Mouse (Mus musculus) heart, postnatal 0 days (tissue): ENCODE data around the gene Ybey. TPM values are rescaled to one million over a fixed set of nuclear protein-coding genes. Genes with fewer than 3 reads are reported as not detected.

Source experiments
- ATAC-seq: fragments of 200-750 bp; cut with Nextera tagmentation; 2 replicates; pipeline ENCODE4 v1.8.0; 2017; ENCODE audit warnings: low read depth, moderate number of reproducible peaks, moderate library complexity; ENCODE audit not compliant: insufficient read depth
- DNase-seq: peaks from one replicate; pipeline ENCODE4 v3.0.0-alpha.2; 2016; ENCODE audit warnings: low spot score
- H3K27ac ChIP-seq: fragments of 300-500 bp; sonication (generic); 2 replicates; pipeline ENCODE4 v1.5.1; 2014; ENCODE audit warnings: low read depth, mild to moderate bottlenecking
- H3K27me3 ChIP-seq: fragments of 300-500 bp; sonication (generic); 2 replicates; pipeline ENCODE4 v1.6.1; 2014; ENCODE audit warnings: low read length, mixed read lengths; ENCODE audit not compliant: control insufficient read depth, insufficient read depth
- H3K36me3 ChIP-seq: fragments of 300-500 bp; sonication (generic); replicated peaks from 2 replicates; pipeline ENCODE4 v1.6.1; 2014; ENCODE audit warnings: low read length, mixed read lengths; ENCODE audit not compliant: control insufficient read depth, insufficient read depth
- H3K4me1 ChIP-seq: fragments of 300-500 bp; sonication (generic); 2 replicates; pipeline ENCODE4 v1.6.1; 2014; ENCODE audit warnings: antibody characterized with exemption; ENCODE audit not compliant: control insufficient read depth, insufficient read depth
- H3K4me2 ChIP-seq: fragments of 300-500 bp; sonication (generic); 2 replicates; pipeline ENCODE4 v1.6.1; 2014; ENCODE audit warnings: low read depth, mild to moderate bottlenecking, low read length, moderate library complexity
- H3K4me3 ChIP-seq: fragments of 300-500 bp; sonication (generic); 2 replicates; pipeline ENCODE4 v1.5.1; 2014; ENCODE audit warnings: low read depth, low read length
- H3K9ac ChIP-seq: fragments of 300-500 bp; sonication (generic); replicated peaks from 2 replicates; pipeline ENCODE4 v1.6.1; 2014; ENCODE audit warnings: low read depth, low read length, mixed read lengths
- H3K9me3 ChIP-seq: fragments of 300-500 bp; sonication (generic); replicated peaks from 2 replicates; pipeline ENCODE4 v1.6.1; 2016; ENCODE audit warnings: low read length; ENCODE audit not compliant: control insufficient read depth
- CTCF ChIP-seq: IDR thresholded peaks from 2 replicates; pipeline ENCODE4 v1.5.1; 2016; ENCODE audit warnings: antibody characterized with exemption, control low read depth, low read depth
- EP300 ChIP-seq: IDR thresholded peaks from 2 replicates; pipeline ENCODE4 v1.6.1; 2016; ENCODE audit warnings: antibody characterized with exemption, low read depth
- WGBS: fragments of 180-500 bp; shearing (Covaris S2); extraction: QIAGEN DNeasy Blood & Tissue Kit; methylation state at CpG from one replicate; pipeline ENCODE4 v1.1.7; 2014; 5-methylcytosine and 5-hydroxymethylcytosine counted together
- polyA plus RNA-seq: library from polyadenylated mRNA; unstranded; fragments of >200 nt; fragmentation: Nextera tagmentation; extraction: Ambion mirVana; gene quantifications from 2 replicates; pipeline ENCODE4 v1.2.1, GENCODE M21; 2015
- total RNA-seq: library from RNA; depleted of rRNA; stranded (reverse); fragments of >200 nt; gene quantifications from 2 replicates; pipeline ENCODE4 v1.2.3, GENCODE M21; 2014; ENCODE audit warnings: low replicate concordance

The Ybey gene
- total and polyA plus RNA-seq, 2 experiments from 2014 or later = 4.5 to 6.3 TPM

- peak; percentile 21 for DNase-seq
Observed at GRCm38 (mm10) chr10:76455289-76455688, 13.6 kb downstream of the Ybey start.

GRCm38 (mm10) chr10:76448851-76449250 lies 20.1 kb downstream of the Ybey start, which contains the start of gene 2610028H24Rik:
Gene 2610028H24Rik (plus strand): TSS chr10:76449081.
- no peak for TF ChIP-seq EP300
- no peak for TF ChIP-seq CTCF
- Histone ChIP-seq H3K4me2 (no peak within 1 kb of the TSS), H3K4me3 (no peak within 1 kb of the TSS), H3K27ac (peak within 1 kb of the TSS; percentile 73), H3K9me3 (no peaks in the 10 kb centered on the region), H3K9ac (peak within 1 kb of the TSS; percentile 23; the same call in 1 of the 2 replicates), H3K27me3 (no peaks in the 10 kb centered on the region), H3K36me3 (no peaks in the 10 kb centered on the region), H3K4me1 (peaks cover 20% of the 10 kb centered on the region)
- WGBS = 72% methylated on average over 5 of the region's 5 CpGs
- DNase-seq (no peak), ATAC-seq (no peak)

More at GRCm38 (mm10) chr10:76455289-76455688, 13.6 kb downstream of the Ybey start:
- no peak for TF ChIP-seq EP300
- TF ChIP-seq CTCF = peak; percentile 83
- Histone ChIP-seq H3K4me1 (no peaks in the 10 kb centered on the region), H3K4me3 (no peak overlapping the region), H3K27ac (no peak overlapping the region), H3K9ac (no peak overlapping the region), H3K36me3 (no peaks in the 10 kb centered on the region), H3K9me3 (peaks cover 3% of the 10 kb centered on the region), H3K27me3 (no peaks in the 10 kb centered on the region), H3K4me2 (no peak overlapping the region)
- no peak for ATAC-seq
- 29% methylated on average over 5 of the region's 5 CpGs for WGBS

GRCm38 (mm10) chr10:76447406-76448229 lies 21.3 kb downstream of the Ybey start:
- Histone ChIP-seq H3K36me3 (no peaks in the 10 kb centered on the region), H3K4me2 (no peak overlapping the region), H3K4me1 (peaks cover 30% of the 10 kb centered on the region), H3K4me3 (no peak overlapping the region), H3K9me3 (no peaks in the 10 kb centered on the region), H3K27ac (peak overlapping the region; percentile 73), H3K27me3 (no peaks in the 10 kb centered on the region), H3K9ac (peak overlapping the region; percentile 23; the same call in 1 of the 2 replicates)
- peak; percentile 72 for ATAC-seq
- no peak for TF ChIP-seq CTCF
- TF ChIP-seq EP300 = no peak
- peak; percentile 80 for DNase-seq
- 40% methylated on average over 15 of the region's 15 CpGs for WGBS

GRCm38 (mm10) chr10:76445996-76446681 lies 22.8 kb downstream of the Ybey start:
- peak overlapping the region; percentile 73; the same call in 1 of the 2 replicates for H3K27ac ChIP-seq
- H3K4me2 ChIP-seq = no peak overlapping the region
- WGBS = 66% methylated on average over 4 of the region's 4 CpGs
- H3K36me3 ChIP-seq = no peaks in the 10 kb centered on the region
- no peaks in the 10 kb centered on the region for H3K27me3 ChIP-seq
- DNase-seq (peak; percentile 36), ATAC-seq (no peak)
- H3K9ac ChIP-seq = no peak overlapping the region
- no peaks in the 10 kb centered on the region for H3K9me3 ChIP-seq
- no peak overlapping the region for H3K4me3 ChIP-seq
- TF ChIP-seq CTCF = no peak
- TF ChIP-seq EP300 = no peak
- H3K4me1 ChIP-seq = peaks cover 38% of the 10 kb centered on the region

- under 1% methylated on average over 78 of the region's 78 CpGs for WGBS
- Histone ChIP-seq H3K4me2 (peak within 1 kb of the TSS; percentile 89), H3K27me3 (no peaks in the 10 kb centered on the region), H3K4me3 (peak within 1 kb of the TSS; percentile 87), H3K9ac (peak within 1 kb of the TSS; percentile 78), H3K36me3 (peaks cover 25% of the 10 kb centered on the region), H3K4me1 (peaks cover 26% of the 10 kb centered on the region), H3K27ac (peak within 1 kb of the TSS; percentile 97), H3K9me3 (no peaks in the 10 kb centered on the region)
- DNase-seq (peak; percentile 99), ATAC-seq (peak; percentile 97)
- no peak for TF ChIP-seq EP300
- TF ChIP-seq CTCF = peak; percentile 72
Observed at GRCm38 (mm10) chr10:76442178-76443088, 26.5 kb downstream of the Ybey start, which contains the start of gene Pcnt. Gene Pcnt (minus strand): TSS chr10:76442786.
